Mouse (Mus musculus) adrenal gland, adult 2 months (tissue): ENCODE data around the gene Wars2. TPM values are rescaled to one million over a fixed set of nuclear protein-coding genes. Genes with fewer than 3 reads are reported as not detected.

Experiments
- DNase-seq: peaks from one replicate; pipeline ENCODE4 v3.0.0; 2021
- polyA plus RNA-seq: library from polyadenylated mRNA; depleted of rRNA; stranded (reverse); fragments of >200 nt; gene quantifications from 2 replicates; pipeline ENCODE4 v1.2.3, GENCODE M21; 2012
- total RNA-seq, 2 experiments: library from RNA; stranded (reverse); gene quantifications; 2 replicates each; pipeline ENCODE4 v1.2.3; 2021

Gene Wars2
- total and polyA plus RNA-seq, 3 experiments = 2.7 to 15.3 (median 11.7) TPM

GRCm38 (mm10) chr3:99247996-99248801, 107.3 kb downstream of the Wars2 start:
- DNase-seq = no peak

- DNase-seq = no peak
Measured at GRCm38 (mm10) chr3:99248831-99249550, 108.1 kb downstream of the Wars2 start.

- DNase-seq = no peak
Measured at GRCm38 (mm10) chr3:99249551-99249870, 108.6 kb downstream of the Wars2 start.

GRCm38 (mm10) chr3:99249906-99250305, 109.0 kb downstream of the Wars2 start:
- no peak for DNase-seq

GRCm38 (mm10) chr3:99251271-99252165, 110.7 kb downstream of the Wars2 start:
- no peak for DNase-seq

GRCm38 (mm10) chr3:99252461-99253091, 111.7 kb downstream of the Wars2 start:
- no peak for DNase-seq

- DNase-seq = no peak
Measured at GRCm38 (mm10) chr3:99253092-99253488, 112.2 kb downstream of the Wars2 start.

- peak; percentile 57 for DNase-seq
Measured at GRCm38 (mm10) chr3:99253497-99254451, 112.9 kb downstream of the Wars2 start.

- DNase-seq = no peak
Measured at GRCm38 (mm10) chr3:99254559-99255151, 113.8 kb downstream of the Wars2 start.

- DNase-seq = no peak
Measured at GRCm38 (mm10) chr3:99255411-99256365, 114.8 kb downstream of the Wars2 start.

GRCm38 (mm10) chr3:99256366-99256750, 115.5 kb downstream of the Wars2 start:
- no peak for DNase-seq

- no peak for DNase-seq
Measured at GRCm38 (mm10) chr3:99256766-99257165, 115.9 kb downstream of the Wars2 start.

- no peak for DNase-seq
Measured at GRCm38 (mm10) chr3:99257586-99258577, 117.0 kb downstream of the Wars2 start.

- DNase-seq = no peak
Measured at GRCm38 (mm10) chr3:99259741-99260270, 118.9 kb downstream of the Wars2 start.

GRCm38 (mm10) chr3:99260395-99260794, 119.5 kb downstream of the Wars2 start:
- no peak for DNase-seq

GRCm38 (mm10) chr3:99261371-99261791, 120.5 kb downstream of the Wars2 start:
- DNase-seq = no peak

GRCm38 (mm10) chr3:99261986-99262385, 121.1 kb downstream of the Wars2 start:
- no peak for DNase-seq
